Mouse (Mus musculus): ENCODE results near the gene Faah.
A peak's percentile ranks its signal among the peaks of the same experiment; 100 is the strongest.

The Faah gene

DNA sequence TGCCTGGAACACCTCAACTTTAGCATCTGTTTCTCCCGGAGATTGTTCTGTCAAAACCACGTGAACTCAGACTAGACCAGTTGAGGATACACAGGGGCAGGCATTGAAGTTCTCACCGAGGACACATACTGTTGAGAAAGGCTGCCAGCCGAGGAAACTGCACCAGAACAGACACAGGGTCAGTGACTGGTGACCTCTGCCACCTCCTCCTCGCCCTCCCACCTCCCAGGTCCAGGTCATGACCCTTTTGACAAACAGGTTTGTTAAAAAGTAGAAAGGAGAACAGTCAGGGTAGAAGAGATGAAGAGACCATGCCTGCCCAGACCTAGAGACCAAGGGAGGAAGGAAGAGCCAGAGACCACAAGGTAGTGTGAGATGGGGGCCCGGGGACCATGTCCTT is 17.1 kb downstream of the Faah start:
- no peak for DNase-seq (ENCODE audit: low spot score in 2 of 2)

DNA sequence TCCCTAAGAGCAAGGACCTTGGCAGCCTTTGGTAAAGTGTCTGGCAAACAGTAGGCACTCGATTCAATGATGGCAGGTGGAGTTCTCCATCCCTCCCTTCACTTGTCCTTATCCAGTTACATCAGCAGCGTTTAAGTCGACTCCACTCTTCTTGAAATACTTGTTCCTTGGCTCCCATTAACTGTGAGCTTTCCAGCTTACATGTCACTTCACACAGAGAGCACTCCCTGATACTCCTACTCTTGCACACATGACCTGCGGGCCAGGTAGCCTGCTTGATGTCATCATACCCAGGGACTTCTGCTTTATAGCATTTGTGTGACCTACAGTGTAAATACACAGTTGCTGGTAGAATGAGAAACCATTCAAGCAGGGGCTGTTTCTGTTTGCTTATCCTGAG is 21.0 kb downstream of the Faah start:
- no peak for DNase-seq (ENCODE audit: low spot score in 2 of 2)

DNA sequence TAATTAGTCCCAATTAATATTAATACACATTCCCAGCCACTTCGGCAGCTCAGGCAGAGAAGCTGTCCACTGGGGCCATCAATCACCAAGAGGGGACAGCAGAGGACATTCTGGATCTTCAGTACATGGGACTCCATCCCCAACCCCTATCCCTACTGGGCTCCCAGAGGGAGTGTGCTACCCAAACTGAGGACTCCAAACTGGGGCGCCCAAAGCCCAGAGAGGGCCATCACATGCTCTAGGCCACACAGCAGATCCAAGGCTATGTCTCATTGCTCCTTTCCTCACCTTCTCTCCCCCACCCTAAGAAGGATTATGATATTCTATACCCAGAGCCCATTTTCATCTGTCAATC is 22.4 kb downstream of the Faah start:
- no peak for DNase-seq (ENCODE audit: low spot score in 2 of 2)

DNA sequence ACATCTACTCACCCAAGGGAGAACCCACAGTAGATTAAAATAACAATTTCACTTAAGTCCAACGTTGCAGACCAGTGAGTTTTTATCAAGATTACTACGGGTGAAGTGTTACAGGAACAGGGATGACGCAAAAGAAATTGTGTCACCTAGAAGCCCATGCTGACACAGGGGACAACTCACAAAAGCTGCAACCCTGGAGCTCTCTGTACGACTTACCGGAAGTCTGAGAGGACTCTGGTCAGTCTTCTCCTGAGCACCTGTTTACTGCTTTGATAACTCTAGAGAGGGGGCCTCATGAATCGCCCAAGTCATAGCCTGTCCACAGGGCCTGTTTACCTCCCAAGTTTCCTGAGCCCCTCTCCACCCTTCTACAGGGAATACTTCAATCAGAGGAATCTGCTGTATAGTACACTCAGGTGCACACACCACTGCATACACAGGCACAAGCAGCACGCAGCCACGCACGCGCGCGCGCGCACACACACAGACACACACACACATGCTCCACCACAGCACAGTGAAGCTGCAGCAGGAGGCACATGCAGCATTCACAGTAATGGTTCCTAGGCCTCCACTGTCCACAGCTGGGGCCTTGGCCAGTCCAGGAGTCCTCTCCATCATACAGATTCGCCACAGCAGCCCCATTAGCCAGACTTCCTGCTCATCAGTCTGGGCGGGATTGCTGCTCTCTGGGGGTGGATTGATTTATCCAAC is 22.9 kb downstream of the Faah start:
- no peak for DNase-seq (ENCODE audit: low spot score in 2 of 2)

DNA sequence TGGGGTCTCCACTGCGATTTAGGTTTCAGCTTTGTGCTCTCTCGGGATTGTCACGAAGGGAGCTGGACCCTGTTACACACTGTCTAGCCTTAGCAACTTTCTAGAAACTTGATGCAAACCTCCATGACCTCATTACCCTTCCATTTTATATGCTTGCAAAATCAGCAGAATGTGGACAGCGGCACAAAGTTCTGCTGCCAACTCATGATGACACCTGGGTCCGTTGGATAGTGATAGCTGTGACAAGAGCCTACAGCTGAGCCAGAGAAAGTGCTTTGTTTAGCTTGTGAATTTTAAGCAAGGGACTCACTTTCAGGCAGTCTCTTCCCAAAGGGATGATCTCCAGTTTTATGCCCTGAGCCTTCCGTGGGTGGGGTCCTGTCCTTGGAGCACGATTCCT is 28.3 kb downstream of the Faah start:
- no peak for DNase-seq (ENCODE audit: low spot score in 2 of 2)

DNA sequence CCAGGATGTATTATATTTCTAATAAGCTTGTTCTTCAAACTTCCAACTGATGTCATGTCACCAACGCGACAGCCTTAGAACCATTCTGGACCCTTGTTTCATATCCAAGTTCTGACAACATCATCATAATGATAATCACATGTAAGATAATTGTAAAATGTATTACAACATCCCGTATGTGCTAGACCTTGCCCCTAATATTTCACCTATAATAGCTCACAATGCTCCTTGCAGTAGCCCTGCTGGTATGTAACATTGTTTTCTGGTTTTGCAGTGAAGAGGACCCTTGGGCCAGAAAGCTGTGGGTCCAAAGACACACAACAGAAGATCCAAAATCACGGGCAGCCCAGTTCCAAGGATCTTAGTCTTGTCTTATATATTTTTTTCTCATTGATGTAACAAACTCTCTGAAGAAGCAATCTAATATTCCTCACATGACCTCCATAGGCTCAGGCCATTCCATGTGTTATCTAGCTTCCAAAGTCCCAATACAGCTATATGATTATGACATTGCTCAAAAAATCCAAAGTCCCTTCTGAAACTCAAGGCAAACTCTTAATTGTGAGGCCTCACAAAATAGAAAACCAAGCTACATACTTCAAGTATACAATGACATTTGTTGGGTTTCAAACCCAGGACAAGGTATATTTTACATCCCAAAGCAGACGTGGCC is 29.7 kb downstream of the Faah start:
- no peak for DNase-seq (ENCODE audit: low spot score in 2 of 2)

DNA sequence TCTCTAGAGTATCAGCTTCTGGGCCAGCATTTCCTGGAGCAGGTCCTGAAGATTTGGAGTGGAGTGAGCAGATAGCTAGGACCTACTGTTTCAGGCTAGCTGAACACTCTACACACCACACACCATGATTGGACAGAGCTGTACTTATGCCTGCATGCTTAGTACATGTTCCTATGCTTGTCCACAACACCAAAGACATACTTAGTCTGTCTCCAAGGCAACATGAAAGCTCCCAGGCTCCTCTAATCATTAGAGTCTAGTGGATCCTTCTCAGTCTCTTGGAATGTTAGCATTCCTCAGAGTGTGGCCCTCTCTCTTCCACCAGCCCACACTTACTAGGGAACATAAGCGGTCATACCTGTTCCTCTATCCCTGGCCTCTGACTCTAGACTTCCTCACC is 30.3 kb downstream of the Faah start:
- DNase-seq (ENCODE audit: low spot score in 2 of 2), result no peak

DNA sequence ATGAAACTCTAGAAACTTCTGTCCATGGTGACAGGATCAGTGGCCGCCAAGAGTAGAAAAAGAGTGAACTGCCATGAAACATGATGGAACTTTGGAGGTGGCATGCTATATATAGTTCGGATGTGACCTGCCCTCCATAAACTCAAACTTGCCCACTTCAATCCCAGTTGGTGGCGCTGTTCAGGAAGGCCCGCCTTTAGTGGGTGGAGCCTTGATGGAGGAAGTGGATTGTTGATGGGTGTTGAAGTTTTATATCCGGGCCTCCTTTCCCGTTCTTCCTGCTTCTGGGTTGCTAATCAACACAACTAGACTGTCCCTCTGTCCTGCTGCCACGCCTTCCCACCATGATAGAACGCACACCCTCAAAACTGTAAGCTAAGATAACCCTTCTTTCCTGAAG is 32.8 kb downstream of the Faah start:
- DNase-seq (ENCODE audit: low spot score in 2 of 2), result no peak

DNA sequence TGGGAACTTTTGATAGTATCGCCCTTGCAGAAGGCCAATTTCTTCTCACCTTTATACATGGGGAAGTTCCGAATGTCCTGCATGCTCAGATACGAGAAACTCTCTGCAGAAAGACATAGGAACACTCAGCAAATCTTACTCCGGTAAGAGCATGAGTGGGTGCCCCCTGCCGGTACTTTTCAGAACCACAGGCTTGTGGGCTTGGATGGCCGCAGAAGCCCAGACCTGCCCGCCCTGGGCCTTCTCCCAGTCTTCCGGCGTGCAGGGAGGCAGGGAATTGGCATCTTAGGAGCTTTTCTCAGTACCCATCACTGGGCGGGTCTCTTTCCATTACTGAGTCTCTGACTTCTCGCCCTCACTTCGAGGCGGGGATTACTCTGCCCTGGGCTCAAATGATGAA is 33.6 kb downstream of the Faah start:
- peak; percentile 66 to 88 for DNase-seq (ENCODE audit: low spot score in 2 of 2)

DNA sequence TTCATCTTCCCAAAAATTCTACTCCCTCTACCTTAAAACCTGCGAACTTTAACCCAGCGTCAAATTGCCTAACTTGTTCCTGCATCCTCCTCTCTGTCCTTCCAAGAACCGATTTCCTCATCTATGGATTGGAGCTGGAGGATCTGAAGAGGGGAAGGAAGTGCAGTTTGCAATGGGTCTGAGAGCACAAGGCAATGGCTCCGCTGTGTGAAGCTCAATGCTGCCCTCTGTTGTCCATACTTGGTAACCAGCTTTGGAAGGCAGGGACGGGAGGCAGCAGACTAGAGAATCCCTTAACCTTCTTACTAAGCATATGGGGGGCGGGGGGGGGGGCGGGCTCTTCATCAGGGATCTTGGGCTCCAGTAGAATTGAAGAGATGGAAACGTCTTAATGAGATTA is 37.0 kb downstream of the Faah start:
- peak; percentile 27 to 37 for DNase-seq (ENCODE audit: low spot score in 2 of 2)

DNA sequence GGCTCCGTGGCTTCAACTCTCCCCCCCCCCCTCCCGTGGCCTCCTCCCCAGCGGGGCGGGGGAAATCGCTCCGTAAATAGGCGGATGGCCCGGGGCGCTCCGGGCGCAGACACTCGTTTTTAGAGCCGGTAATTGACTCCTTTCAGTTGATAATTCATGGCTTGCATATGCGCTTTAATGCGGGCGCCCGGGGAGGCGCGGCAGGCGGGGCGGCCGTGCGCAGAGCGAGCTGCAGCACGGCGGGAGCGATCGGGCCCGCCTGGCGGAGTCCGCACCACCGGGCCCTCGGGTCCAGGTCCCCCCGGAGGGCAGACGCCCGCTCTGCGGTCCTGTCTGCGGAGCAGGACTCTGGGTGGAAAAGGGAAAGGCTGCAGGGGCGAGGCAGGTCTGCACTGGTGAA is 38.3 kb downstream of the Faah start:
- no peak for DNase-seq (ENCODE audit: low spot score in 2 of 2)

DNA sequence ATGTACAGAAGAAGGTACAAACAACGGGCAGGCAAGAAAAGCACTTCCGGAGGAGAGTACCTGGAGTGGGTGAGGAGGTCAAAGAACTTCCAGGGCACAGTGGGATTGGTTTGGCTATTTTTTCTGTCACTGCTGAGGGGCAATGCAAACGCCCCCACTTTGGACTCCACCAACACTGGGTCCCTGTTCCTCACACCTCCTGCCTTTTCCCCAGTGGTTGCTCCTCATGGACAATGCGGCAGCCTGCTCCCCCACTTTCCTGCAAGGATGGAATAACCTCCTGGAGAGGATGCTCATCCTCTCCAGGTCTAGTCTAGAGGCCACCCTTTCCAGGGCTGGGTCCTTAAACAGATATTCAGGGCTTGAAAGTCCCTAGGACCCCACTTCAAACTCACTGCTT is 38.8 kb downstream of the Faah start:
- no peak for DNase-seq (ENCODE audit: low spot score in 2 of 2)

DNA sequence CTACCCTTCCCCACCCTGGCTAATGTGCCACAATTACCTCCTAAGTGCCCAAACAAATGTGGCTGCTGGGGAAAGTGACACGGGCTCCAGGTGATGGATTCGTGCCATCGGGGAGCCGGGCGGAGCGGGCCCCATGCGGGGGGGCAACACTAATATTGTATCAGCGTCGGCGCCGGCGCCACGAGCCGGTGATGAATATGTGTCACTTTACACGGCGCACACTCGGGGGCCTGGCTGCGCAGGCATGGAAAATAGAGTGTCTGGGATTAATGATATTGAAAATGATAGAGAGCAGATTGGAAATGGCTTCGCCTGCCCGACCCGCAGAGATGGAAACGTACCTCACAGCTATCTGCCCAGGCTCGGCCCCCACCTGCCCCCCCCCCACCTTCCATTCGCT is 45.2 kb downstream of the Faah start:
- no peak for DNase-seq (ENCODE audit: low spot score in 2 of 2)

DNA sequence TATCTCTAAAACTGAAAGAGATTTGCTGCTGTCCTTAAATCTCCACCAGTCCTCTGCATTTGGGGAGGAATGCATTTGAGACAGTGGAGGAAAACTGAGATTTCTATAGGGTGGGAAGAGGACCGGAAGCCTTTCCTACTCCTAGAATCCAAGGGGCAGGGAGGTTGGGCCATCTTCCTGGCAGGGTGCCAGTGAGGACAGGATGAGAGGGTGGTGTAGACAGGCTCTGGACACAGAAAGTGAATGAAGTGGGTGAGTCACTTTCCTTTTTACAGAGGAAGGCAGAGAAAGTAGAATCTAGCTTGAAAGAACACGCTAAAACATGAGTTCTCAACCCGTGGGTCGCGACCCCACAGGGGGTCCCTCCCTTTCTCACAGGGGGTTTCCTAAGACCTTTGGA is 53.3 kb downstream of the Faah start:
- DNase-seq (ENCODE audit: low spot score in 2 of 2), result no peak

DNA sequence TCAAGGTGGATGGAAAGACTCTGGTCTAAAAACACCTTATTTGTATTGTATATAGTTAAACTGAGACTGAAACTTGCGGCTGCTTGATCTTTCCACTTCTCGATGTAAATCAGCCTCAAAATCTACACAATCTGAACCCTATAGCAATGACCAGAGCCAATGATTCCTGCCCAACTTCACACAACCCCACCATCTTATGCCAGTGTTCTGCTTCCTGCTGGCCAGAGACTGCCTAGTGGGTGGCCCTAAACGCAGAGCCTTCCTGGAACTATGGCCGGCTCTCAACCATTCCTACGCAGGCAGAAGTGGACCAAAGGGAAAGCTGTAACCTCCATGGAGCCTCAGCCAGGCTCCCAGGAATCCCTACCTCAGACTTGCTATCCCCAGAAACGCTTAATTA is 54.0 kb downstream of the Faah start:
- DNase-seq (ENCODE audit: low spot score in 2 of 2), result no peak

DNA sequence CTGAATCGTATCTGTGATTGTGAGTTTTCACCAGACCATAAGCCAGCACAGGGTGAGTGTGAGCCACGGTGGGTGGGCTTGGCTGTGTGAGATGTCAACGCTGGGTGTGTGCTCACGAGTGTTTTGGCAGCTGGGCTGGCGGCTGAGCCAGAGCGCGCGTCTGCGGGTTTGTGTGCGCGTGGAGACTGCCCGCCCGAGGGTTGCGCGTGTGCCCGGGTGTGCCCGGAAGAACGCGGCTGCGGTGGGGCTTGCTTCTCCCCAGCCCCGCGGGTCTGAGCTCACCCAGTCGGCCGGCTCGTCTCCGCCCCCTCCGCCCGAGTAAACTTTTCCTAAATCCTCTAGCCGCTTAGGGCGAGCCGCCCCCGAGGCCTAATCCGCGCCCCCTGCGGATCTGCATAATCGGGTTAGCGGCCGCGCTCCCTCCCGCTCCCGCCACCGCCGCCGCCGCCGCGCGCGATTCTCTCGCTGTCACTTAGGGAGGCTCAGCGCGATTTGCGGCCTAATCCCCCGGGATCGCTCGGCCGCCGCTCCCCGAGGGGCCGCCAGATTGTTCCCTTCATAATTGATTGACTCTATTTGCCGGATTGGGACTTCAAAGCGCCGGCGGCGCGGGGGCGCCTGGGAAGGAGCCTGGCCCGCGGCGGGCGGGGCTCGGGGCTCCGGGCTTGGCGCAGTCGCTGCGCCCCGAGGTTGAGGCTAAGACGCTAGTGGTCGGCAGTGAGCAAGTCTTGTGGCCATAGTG is 54.9 kb downstream of the Faah start:
- no peak for DNase-seq (ENCODE audit: low spot score in 2 of 2)

DNA sequence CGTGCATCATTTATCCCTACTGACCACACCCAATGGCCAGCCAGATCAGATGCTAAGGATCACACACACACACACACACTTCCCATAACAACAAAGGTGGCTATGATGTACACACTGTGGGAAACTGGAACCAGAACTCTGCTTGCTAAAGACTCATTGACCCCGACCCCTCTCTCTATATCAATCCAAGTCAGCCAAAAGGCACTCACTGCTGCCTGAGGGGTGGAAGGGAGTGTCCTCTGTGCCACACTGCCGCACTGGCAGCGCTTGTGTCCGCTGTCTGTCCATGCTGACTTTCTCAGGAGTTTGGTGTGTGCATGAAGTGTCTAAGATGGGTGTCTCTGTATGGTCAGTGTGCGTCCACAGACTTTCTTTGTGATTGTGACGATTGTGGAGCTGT is 55.7 kb downstream of the Faah start:
- no peak for DNase-seq (ENCODE audit: low spot score in 2 of 2)

DNA sequence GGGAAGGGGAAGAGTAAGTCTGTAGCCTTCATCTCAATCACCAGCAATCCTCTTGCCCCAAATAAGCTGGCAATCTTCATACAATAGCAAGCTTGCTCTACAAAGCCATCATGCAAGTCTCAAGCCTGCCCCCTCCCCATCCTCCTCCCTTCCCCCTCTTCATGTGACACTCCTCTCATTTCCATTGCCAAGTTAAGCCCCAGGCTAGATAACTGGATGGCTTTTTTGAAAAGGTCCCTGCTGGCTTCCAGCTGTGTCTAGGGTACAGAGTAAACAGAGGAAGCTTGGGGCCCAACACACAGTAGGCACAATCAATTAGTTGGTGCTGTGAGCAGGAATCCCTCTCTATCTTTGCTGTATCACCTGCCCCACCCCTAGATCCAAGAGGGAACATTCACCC is 58.2 kb downstream of the Faah start:
- no peak for DNase-seq (ENCODE audit: low spot score in 2 of 2)

DNA sequence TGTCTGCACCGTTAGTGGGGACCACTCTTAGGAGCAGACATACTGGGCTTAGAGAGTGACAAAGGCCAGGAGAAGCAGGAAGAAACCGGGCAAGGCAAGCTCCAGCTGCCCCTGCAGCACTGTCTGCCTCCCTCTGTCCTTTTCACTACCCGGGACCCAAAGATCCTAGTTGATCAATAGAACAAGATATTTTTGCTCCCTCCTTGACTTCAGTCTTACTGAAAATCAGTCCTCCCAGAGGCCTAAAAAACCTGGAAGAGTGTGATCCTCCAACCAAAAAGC is 62.3 kb downstream of the Faah start:
- DNase-seq (ENCODE audit: low spot score in 2 of 2), result no peak

DNA sequence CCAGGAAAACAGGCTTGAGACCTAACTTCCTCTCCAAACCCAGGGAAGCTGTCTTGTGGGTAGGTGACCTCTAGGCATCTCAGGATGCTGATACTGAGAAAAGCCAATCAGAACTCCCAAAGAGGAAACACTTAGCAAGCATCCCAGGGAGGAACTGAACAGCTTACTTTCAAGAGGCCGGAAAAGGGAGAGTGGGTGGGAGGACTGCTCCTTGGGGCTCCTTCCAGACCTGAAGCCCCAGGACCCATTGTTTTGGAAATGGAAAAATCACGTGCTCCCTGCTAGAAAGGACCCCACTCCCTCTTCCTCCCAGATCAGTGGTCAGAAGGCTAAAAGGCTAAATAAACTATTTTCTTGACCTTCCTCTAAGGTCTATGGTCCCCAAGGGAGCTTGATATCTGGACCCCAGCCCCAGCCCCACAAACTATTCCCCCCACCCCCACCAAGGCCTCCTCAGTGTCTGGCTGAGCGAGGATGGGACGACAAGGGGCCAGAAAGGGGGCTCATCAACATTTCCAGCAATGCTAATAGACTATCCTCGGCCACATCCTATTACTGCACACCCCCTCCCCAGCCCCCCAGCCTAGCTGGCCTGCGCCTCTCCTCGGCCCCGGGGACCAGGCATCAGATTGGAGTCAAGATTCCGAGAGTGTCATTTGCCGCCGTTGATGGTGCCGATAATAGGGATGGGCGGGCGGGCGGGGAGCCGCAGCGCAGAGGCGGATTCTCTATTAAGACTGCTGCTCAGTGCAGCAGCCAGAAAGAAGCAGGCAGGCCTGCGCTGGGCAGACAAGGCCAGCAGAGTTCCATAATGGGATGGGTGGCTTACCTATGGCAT is 62.9 kb downstream of the Faah start:
- DNase-seq (ENCODE audit: low spot score in 2 of 2), result no peak

DNA sequence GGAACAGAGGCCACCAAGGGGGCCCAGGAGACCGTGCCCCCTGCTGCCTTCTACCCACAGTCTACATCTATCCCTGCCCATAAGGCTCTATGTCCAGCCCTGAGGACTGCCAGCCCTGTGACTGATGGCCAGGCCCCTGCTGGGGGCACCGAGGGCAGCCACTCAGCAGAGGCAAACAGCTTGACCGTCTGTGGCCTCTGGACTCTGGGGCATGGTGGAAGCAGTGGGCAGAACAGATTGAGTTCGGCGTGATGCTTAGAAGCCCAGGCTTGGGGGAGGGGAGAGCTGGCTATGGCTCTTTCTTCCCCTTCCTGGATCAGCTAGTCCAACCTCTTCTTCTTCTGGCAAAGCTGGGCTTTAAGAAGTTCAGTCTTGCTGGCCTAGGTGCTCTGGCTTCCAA is 64.2 kb downstream of the Faah start:
- no peak for DNase-seq (ENCODE audit: low spot score in 2 of 2)

DNA sequence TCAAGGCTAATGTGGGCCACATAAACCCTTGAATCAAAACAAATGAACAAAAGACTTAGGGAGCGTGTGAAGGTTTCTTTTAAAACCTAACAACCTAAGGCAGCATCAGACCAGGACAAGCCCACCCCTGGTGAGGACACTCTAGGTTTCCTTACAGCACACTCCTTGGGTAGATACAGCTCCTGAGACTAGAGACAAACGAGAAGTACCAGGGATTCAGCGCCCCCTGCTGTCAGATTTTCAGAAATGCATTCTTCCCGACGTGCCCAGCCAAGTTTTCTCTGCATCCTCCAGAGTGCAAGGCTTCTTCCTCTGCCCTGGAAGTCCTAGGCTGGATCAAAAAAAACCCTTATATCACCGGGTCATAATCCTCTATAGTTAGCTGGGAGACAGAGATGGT is 65.0 kb downstream of the Faah start:
- DNase-seq (ENCODE audit: low spot score in 2 of 2), result peak in 1 of 2 experiments; percentile 42

Measured in urinary bladder, adult 18-20 months (tissue).